Mouse (Mus musculus) gastrocnemius, postnatal 10 days (tissue): Measurements from ENCODE around the gene Cdr2l. TPM values are rescaled to one million over a fixed set of nuclear protein-coding genes. Genes with fewer than 3 reads are reported as not detected.

Experiments used
- DNase-seq: peaks from one replicate; pipeline ENCODE4 v3.0.0; 2021; ENCODE audit warnings: mixed read lengths
- total RNA-seq, 2 experiments: library from RNA; stranded (reverse); gene quantifications; 2 replicates each; pipeline ENCODE4 v1.2.3; 2021

The Cdr2l gene
- total RNA-seq, 2 experiments from 2014 or later, result 9.8 to 17.0 TPM

DNA sequence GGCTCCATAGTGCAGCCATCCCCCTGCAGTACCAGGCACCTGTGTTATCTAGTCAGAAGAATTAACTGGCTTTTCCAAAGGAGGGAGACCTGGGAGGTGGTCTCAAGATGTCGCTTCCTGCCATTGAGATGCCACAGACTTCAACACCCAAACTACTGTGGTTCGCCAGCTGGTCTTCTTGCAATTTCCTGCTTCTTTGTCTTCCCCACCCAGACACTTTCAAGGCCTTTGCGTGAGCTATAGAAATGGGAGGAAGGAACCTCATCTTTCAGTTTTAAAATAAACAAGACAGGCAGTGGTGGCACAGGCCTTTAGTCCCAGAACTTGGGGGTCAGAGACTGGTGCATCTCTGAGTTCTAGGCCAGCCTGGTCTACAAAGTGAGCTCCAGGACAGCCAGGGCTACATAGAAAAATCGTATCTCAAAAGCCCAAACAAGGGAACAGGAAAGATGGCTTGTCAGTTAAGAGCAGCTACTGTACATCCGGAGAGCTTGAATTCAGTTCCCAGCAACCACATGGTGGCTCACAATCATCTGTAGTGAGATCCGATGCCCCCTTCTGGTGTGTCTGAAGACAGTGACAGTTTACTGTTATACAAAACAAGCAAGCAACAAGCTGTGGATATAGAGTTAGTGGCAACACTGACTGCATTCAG, 26.7 kb downstream of the Cdr2l start:
- DNase-seq, result no peak

DNA sequence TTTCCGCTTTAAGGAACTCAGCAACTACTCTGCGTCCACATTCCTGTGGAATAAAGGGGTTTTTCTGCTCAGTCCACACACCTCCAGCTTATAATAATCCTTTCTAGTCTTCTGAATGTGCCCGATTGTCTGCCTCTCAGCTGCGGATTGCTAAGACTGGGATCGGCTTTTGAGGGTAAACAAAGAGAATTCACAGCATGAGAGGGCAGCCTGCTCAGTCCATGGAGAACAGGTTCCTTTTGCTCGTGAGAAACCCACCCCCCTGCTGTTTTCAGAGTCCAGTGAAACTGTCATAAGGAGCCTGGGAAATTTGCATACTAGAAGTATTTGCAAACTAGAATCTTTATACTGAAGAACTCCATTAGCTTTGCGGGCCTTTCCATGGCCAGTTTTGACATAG, 27.8 kb downstream of the Cdr2l start:
- no peak for DNase-seq

DNA sequence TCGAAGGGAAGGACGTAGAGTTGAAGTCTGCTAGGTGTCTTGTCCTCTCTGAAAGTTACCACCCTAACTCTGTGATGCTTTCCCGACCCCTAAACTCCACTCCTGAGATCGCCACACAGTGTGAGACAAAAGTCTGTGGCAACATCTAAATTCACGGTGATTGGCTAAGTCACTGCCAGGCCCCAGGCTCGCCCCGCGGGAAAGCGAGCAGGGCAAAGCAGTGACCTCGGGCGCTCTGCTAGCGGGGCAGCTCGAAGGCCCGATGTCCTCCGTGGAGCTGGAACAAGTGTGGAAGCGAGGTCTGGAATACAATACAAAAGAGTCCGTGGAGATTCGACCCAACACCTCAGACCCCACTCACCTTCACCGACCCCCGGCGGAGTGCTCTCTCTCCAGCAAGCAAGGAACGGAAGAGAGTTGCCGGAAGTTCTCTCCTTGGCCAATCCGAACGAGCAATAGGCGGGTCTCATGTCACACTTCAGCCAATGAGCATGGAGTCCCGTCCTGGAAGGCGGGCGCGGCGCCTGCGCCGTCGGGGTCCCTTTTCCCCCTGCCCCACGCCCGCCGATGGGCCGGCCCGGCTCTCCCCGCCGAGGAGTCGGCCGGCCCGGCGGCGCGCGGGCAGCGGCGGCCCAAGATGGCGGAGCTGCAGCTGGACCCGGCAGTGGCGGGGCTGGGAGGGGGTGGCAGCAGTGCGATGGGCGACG, 38.0 kb downstream of the Cdr2l start, which contains the start of the genes Atp5h and Kctd2:
Gene Atp5h, minus strand, starts transcription at position 432 of the 707 bp plus-strand sequence.
Gene Kctd2, plus strand, starts transcription at position 598 of the 707 bp plus-strand sequence.
- DNase-seq, result peak; percentile 93

DNA sequence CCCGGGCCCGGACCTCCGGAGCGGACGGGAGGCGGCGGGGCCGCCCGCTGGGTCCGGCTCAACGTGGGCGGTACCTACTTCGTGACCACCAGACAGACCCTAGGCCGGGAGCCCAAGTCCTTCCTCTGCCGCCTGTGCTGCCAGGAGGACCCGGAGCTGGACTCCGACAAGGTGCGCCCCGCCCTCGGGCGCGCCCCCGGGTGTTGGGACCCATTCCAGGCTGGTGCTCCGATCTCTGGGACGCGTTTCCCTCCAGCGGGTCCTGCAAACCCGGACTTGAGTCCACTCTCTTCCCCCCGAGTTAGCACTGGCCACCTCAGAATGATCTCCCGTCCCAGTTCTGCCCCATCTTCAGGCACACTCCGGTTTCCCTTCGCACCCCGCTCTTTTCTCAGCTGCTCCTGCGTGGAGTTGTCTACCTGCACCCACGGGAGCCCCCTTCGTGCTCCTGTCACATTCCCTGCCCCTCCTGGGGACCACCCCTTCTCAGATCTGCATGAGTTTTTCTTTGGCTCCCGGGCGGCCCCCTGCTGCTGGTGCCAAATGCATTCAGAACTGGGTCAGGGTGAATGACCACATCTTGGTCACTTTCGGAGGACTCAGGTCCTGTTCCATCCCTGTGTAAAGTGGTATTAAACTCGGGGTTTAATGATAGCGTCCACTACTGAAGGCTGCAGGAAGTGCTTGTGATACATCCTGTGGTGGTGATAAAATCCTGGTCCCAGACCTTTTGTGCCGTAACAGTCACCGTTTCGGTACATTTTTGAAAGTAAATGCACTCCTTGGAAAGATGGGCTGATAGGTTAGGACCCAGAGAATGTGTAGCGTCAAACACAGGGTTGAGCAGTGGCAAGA, 38.8 kb downstream of the Cdr2l start:
- peak; percentile 64 for DNase-seq

DNA sequence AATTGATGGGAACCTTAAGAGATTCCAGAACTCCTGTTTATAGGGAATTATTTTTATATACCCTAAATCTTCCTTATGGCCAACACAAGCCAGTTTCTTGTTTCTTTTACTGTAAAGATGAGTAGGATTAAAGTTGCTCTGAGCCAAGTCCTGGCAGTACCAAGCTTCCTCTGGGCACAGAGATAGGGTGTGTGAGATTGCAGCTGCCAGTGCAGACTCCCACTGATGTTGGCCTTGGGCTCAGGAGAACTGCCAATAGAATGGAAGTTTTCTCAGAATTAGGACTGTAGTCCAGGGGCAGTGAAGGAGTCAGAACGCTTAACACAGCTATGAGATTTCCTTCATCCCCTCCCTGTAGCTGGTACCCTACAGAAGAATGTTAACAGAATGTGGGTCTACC, 39.6 kb downstream of the Cdr2l start:
- DNase-seq, result no peak

DNA sequence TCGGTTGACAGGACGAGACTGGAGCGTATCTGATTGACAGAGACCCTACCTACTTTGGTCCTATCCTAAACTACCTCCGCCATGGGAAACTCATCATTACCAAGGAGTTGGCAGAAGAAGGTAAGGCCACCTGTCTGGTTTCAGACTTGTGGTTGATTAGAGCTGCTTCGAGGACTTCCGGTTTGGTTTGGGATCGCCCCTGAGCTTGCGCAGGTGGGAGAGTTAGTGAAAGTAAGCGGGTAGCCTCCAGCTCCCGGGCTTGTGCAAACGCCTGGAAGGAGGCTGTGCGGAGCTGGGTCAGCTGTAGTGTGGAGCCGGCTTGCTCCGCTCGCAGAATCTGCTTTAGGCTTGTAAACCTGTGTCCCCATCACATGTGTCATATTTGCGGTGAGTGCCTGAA, 40.3 kb downstream of the Cdr2l start:
- no peak for DNase-seq

DNA sequence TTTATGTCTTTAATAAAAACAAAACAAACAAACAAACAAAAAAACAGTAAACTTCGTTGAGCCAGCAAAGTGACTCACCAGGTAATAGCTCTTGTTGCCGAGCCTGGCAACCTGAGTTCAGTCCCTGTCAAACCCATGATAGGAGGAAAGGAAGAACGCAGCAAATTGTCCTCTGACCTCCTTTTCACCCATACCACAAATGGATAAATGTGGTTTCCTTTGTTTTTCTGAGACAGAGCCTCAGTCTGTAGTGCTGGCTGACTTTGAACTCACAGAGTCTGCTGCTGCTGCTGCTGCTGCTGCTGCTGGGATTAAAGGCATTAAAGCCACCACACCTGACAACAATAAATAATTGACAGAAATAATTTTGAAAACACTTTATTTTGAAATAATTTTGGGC, 41.4 kb downstream of the Cdr2l start:
- DNase-seq, result no peak

DNA sequence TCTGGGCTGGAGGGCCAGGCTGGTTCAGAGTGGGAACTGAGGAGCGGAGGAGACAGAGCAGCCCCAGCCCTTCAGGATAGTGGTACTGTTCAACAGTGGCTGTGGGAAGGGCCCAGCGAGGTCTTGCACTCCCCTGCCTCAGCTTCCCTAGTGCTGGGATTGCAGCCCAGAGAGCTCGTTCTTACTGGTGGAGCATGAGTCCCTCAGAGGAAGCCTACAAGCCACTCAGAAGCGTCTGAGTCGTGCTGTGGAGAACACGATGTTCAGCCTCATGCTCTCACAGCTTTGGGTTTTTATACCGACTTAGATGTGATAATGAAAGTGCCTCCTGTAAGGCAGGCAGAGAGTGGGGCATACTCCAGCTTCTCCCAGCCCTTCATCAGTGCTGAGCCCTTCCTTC, 43.0 kb downstream of the Cdr2l start:
- no peak for DNase-seq

DNA sequence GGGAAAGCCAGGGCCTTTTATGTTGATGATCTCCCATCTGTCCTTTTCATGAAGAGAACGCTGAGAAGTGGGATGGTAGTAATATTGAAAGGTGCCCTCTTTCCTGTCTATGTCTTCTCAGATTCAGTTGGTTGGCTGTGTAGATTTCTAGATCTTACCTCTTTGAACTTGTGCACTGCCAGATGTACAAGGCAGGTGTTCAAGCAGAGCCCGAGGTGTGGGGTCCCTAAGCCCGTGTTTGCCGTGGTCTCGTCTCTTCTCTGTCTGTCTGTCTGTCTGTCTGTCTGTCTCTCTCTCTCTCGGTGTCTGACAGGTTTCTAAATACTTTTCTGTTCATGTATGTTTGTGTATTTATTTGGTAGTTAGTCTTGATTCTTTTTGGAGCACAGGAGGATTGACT, 44.0 kb downstream of the Cdr2l start:
- DNase-seq, result no peak

DNA sequence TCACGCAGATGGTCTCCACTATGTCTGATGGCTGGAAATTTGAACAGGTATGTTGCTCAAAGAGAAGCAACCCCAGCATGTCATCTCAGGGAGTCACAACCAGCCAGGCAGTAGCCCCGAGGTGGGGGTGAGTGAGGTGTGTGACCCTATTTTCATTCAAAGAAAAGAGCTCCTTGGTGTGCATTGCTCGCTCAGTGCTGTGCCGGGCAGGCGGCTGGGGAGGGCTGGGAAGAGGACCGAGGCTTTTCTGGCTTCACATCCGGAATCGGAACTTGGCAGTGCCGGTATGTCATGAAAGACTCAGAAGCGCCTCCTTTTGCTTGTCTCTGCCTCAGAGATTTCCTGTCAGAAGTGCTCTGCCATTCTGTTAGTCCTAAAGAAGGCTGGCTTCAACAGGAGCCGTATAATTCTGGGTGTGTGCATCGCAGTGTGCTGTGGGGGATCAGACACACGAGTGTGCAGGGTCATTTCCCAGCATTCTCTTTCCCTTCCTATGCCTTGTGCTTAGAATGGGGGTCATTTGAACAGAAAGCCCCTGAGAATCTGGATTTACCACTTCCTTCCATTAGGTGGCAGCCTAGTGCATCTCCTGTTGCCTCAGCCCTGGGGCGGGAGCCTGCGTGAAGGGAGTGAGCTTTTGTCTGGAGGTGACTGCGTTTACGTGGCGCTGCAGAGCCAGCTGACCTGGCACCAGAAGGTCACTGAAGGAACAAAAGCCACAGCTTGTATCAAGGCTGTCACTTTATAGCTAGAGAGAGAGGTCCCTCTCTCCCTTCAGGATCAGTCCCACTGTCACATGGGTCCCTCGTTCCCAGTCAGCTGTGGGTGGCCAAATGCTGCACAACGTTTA, 46.0 kb downstream of the Cdr2l start:
- peak; percentile 62 for DNase-seq

DNA sequence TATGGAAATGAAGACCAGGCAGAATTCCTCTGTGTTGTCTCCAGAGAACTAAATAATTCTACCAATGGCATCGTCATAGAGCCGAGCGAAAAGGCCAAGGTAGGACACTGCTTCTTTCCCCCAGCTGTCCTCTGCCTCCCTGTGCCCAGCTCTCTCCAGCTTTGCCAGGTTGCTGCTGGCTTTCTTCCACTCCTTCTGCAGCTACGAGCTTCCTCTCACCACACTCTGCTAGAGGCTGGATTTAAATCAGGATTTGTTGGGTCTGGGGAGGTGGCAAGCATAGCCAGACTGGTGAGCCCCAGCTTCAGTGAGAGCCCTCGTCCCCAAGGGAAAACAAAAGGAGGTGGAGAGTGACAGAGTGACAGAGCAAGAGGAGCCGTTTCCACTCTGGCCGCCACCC, 47.6 kb downstream of the Cdr2l start:
- peak; percentile 43 for DNase-seq

DNA sequence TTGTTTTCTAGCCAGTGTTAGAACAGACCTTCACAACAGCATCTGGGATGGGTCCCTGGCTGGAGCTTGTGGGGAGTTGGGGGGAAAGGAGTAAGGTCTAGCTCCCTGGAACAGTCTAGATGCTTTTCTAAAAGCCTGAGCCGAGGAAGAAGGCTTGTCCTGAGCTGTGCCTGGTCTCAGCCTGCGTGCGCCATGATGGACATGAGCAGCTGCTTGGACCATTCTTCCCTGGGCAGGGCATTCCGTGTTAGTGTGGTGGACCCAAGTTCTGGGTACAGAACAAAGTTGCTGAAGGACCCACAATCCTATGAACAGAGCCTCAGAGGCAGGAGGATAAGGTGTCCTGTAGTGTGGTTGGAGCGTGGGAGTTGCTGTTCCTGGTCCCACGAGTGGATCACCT, 48.8 kb downstream of the Cdr2l start:
- DNase-seq, result no peak

DNA sequence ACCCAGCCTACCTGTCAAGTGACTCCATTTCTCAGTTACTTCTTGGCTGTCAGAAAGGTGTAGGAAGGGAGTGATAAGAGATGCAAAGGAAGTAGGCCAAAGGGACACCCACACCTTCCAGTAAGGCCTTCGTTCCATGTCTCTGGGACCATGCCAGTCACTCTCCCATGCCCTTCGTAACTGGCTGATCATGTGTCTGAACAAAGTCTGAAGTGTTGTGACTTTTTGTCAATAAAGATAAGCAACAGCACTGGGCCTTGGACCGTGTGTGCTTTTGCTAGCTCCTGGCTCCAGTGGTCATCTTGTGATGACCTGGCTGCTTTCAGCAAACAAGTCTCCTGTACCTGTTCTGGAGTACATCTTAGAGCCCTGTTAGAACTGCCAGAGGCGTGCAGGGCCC, 51.1 kb downstream of the Cdr2l start:
- no peak for DNase-seq

DNA sequence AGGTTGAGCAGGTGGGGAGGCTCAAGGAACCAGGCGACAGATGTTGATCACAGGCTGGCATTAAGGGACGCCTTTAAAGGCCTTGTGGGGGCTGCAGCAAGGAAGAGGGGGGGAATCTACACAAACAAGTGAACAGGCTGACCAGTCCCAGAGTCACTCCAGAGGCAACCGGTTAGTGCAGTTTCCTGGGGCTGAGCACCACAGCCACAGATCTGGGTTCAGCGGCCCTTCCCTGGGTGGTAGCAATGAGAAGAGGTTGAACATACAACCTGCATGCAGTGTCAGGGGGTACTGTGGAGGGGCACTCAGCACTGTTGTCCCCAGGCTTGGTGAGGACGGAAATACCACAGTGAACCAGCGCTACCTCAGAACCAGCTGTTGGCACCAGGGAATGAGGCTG, 51.6 kb downstream of the Cdr2l start:
- DNase-seq, result no peak

DNA sequence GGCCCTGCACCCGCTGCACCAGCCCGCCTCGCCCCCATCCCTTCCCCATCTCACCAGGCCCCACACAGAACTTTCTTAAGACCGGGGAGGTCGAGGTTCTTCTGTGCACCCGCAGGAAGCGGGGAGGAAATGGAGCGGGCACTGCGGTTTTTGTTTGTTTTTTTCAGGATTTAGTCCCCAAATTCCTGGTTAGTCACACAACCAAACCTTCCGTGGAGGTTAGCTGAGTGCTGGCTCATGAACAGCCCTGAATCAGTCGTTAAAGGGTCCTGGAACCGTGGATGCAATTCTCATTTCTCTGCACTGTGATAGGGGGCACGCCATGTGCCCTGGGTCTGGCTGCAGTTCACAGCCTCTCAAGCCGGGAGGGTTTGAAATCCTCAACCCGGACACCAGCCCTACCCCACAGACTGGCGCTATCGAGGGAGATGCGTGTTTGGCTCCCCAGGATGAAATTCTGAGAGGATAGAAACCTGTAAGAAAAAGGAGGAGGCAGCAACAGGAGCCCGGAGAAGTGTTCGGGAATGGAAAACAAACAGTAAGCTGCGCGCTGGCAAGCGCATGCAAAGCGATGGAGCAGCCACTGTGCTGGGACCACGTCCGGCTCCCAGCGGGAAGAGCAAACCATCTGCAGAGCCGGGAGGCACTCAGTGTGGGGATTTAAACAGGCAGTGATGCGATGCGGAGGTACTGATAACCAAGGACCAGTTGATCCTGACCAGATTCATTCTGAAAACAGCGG, 54.1 kb downstream of the Cdr2l start:
- peak; percentile 41 for DNase-seq

DNA sequence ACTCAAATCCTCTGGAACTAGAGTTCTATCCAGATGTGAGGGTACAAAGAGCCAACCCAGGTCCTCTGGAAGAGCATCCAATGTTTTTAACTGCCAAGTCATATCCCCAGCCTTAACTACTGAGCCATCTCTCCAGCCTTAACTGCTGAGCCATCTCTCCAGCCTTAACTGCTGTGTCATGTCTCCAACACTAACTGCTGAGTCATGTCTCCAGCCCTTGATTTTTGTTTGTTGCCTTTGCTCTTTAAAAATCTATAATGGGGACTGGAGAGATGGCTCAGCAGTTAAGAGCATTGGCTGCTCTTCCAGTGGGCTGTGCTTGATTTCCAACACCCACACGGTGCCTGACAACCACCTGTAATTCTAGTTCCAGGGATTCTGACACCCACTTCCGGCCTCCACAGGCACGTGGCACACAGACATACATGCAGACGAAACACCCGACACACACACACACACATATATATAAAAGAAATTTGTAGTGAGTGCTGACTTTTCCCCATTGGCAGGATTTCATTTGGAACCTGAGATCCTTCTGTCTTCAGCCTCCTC, 55.9 kb downstream of the Cdr2l start:
- no peak for DNase-seq

DNA sequence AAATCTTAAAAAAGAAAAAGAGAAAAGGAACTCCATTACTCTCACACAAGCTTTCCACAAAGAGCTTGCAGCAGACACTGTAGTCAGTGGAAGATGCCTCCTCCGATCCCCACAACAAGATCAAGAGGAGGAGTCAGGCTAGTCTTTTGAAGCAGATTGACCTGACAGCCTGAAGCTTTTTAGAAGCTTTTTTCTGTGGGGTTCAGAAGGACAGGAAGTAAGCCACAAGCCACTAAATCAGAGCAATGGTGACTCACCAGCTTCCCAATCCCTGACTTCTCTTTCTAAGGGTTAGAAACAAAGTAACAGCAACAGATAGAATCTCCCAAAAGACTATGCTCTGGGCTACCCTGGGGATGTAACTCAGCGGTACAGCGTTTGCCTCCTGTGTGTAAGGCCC, 57.6 kb downstream of the Cdr2l start:
- DNase-seq, result no peak

DNA sequence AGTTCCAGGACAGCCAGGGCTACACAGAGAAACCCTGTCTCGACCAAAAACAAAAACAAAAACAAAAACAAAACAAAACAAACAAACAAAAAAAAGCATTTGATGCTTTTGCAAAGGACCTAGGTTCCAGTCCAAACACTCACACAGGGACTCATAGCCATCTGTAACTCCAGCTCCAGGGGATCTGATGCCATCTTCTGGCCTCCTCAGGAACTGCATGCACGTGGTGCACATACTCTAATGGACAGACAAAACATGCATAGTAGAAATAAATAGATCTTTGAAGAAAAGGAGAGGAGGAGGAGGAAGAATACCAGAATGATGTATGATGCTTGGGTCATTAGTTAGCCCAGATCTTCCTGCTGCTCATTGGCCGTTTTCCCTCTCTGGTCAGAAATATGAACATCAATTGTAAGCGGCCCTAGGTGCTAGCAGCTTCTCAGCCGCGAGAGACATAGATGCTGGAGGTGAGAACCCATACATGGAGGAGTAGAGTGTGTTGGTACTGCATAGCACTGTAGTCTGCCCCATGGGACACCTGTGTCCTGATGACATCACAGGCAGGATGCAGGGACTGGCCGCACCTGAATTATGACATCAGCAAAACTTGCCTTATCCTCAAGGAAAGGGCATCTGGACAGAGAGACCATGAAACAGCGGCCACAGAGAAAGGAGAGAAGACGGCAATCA, 58.3 kb downstream of the Cdr2l start, which contains the start of gene Trim80:
Gene Trim80, plus strand, starts transcription at position 640 of the 690 bp plus-strand sequence.
- DNase-seq, result no peak

DNA sequence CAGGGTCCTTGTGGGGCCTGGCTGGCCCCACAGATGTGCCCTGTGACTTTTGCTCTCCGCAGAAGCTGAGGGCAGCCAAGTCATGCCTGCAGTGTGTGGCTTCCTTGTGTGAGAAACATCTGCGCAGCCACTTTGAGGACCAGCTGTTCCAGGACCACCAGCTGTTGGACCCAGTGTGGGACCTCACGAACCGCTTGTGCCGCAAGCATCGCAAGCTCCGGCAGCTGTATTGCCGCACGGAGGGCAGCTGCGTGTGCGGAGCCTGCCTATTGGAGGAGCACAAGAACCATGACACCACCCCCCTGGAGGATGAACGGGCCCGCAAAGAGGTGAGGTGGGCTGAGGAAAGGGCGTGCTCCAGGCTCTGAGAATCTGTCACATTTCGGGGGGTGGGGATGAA, 59.7 kb downstream of the Cdr2l start:
- DNase-seq, result no peak
